Mouse (Mus musculus): ENCODE measurements around the gene Smyd2.

DNA sequence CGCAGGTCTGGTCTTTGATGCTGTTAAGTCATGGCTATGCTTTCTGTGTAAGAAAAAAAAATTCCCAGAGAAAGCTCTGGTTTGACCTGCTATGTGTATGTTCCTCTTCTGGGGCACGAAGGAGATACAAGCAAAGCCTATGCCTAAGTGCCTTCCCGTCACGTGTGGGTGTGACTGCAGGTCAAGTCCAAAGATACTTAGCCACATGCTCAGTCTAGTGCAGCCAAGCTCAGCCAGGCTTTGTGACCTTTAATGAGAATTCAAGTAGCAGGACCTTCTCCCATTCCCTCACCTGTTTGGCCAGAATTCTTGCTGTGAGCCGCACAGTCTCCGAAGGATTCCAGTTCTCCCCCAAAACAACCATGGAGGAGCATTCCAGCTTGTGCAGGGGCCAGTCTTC, 22.6 kb downstream of the Smyd2 start:
- TF ChIP-seq POLR2A (IDR thresholded peaks at IDR 0.05; ENCODE audit: insufficient read length, low read depth) (no peak), MAX (IDR thresholded peaks at IDR 0.05; ENCODE audit: low read depth) (no peak)

Measured in myocyte (in vitro differentiated cells).